Mouse (Mus musculus) lung, postnatal 4 days (tissue): ENCODE measurements at regions not wholly inside any gene's neighbourhood (a gene's known extent, or its start where the extent isn't known, plus 50 kb on each side); places are given as distances from the start of the nearest gene placed in this dataset.

ENCODE experiments used
- DNase-seq, 2 experiments: peaks; one replicate each; pipeline ENCODE4 v3.0.0; 2021

DNA sequence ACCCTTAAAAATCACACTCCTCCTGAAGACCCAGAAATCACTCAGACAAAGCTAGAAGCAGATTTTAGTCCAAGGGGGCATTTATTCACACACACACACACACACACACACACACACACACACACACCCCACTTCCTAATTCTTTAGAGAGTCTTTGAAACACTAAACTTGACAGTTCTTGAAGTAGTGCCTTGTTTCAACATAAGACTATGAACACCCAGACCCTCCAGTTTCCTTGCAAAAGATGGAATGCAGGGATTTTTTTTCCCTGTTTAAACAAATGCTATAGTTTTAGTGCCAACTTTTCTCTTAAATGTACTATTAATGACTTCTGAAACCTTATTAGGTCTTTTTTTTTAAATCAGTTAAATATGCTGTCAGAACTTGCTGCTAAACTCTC lies 279.2 kb upstream of the Fat1 start:
- DNase-seq: no peak

DNA sequence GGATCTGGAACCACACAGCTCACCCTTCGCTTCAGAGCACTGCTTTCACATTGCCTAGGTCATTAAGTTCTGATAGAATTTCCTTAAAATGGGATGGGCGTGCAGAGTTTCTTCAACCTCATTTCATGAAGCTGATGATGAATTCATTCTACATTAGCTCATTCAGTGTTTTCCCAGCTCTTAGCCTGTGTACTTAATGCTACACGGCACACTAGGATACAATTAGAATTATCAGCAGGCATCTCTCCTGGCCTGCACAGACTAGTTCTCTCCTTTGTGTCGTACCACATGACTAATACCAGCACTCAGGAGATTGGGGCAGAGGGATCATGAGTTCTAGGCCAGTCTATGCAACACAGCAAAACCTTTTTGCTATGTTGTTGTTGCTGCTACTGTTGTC lies 278.8 kb upstream of the Fat1 start:
- no peak for DNase-seq

DNA sequence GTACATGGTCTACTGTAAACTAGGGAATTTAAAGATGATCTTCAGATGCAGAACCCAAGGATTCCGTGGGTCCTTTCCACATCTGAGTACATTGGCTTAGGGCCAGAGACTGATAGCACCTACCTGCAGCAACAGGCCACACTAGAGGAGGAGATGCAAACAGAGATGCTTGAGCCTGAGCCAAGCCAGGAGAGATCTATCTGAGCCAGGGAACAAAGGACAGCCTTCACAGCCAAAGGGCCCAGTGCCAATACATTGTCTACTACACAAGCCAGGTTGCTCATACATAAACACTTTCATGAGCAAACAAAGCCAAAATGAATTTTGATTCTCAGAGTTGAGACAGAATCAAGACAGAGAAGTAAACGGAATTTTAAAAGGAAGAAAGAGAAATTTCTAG lies 273.6 kb upstream of the Fat1 start:
- no peak for DNase-seq

DNA sequence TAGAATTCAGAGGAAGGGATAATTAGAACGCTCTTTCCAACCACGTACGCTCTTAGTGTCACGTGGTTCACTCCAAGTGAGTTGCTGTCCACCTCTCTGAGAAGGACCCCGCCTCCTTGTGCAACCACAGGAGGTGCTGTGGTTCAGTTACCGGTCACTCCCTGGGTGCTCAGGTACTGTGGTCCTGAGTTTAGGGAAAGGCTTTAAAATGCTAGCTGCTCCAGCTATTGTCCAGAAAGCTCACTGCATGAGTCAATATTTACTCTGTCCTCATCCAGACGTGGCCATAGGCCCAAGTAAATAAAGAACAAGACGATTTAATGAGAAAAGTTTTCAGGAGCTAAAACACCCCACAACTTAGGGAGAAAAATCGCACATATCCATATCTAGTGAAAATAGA lies 248.1 kb upstream of the Fat1 start:
- peak in 1 of 2 experiments; percentile 13 for DNase-seq

DNA sequence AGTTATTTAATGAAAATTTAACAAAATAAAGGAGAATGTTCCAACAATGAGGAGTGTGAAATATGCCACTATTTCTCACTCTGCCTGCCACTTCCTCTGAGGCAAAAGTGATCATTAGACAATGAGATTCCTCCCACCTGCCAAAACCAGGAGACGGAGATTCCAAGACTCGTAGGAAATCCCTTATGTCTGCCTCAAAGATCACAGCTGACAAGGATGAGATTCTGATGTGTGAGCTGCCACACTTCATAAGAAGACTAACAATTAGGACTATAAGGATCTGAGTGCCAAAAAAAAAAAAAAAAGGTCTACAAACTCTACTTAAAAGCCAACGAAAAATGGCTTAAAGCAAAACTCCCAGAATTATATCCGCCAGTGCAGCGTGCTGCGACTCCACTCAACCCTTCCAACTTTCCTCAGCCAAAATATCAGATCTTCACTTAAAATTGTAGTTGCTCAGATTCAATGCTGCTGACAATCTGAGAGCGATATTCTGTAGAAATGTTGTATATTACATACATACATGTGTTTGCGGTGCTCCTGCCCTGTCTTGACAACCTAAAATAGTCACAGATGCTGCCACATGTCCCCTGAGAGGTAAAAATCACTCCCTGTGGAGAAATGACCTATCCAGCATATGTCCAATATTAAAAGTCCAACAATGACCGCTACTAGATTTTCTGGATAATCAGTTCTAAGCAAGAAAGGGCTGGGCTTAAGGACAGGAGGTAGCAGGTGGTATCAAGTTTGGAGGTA lies 245.2 kb upstream of the Fat1 start:
- DNase-seq: no peak

DNA sequence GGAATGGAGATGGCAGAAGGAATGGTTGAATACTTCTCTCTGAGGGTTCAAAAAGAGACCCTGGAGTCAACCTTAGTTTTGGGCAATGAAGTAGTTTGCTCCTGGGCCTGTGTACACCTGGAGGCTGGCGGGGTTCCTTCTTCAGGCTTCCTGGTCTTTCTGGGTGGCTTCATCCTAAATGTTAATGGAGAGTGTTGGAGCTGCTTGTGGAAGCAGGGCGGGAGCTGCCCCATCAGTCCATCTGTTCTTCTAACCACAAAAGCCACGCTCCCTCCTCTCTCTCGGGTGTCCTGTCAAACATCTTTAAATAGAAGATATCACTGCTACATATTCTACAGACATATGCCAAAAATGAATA lies 244.7 kb upstream of the Fat1 start:
- no peak for DNase-seq

DNA sequence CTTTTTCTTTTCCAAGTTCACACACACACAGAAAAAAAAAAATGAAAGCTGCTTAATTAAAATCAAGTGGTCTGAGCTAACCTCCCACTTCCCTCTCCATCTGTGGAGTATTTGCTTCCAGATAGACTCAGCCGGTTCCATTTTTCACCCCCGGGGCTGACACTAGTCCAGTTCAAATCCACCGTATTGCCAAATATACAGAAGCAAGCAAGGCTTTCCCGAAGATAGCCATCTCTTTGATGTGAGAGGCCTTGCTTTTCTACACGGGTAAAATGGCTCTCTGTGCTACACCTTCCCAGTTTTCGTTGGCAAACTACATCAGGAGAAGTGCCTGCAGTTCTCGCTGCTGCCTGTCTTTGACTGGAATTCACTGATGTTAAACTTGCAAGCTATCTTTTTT lies 244.1 kb upstream of the Fat1 start:
- DNase-seq: peak in 1 of 2 experiments; percentile 8

DNA sequence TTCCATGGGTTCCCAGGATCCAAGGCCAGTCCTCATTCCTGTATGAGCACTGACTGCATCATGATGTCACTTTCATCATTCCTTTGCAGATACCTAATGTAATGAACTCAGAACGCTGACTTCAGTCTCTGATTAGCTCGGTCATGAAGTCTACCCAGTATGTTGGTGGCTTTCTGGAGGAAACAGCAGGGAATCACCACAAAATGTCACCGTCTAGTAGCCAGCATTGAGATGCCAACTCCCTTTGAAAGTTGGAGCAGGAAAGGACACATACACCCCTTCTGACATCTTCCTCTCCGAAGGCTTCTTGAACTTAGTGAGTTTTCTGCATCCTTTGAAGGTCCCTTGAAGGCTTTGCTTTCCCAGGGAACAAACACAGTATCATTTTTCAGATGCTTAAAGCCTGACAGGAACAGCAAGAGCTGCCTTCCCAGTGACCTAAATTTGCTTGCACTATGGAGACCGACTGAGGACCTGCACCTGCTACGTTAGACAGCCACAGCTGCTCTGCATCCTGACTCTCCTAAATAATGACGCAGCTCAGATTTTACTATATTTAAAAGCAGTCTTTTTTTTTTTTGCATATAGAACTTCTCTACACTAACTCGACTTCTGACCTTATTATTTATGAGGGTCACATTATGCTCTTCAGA lies 243.1 kb upstream of the Fat1 start:
- DNase-seq: no peak

DNA sequence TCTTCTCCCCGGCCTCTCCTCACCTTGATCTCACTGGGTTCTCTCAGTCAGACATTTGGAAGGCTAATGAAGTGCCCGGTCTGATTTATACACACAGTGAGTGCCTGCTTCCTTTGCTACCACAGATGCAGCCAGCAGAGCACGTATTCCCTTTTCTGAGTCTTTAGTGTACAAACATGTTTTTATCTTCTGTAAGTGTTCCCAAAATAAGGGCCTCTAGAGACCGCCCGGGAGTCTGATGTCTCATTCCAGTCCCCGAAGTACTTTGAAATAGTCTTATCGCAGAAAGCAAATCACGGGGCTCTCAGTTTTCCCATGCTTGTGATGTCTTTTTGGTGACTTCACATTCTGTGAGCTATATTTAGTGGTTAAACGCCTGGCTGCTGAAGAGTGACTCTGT lies 240.4 kb upstream of the Fat1 start:
- DNase-seq: no peak

DNA sequence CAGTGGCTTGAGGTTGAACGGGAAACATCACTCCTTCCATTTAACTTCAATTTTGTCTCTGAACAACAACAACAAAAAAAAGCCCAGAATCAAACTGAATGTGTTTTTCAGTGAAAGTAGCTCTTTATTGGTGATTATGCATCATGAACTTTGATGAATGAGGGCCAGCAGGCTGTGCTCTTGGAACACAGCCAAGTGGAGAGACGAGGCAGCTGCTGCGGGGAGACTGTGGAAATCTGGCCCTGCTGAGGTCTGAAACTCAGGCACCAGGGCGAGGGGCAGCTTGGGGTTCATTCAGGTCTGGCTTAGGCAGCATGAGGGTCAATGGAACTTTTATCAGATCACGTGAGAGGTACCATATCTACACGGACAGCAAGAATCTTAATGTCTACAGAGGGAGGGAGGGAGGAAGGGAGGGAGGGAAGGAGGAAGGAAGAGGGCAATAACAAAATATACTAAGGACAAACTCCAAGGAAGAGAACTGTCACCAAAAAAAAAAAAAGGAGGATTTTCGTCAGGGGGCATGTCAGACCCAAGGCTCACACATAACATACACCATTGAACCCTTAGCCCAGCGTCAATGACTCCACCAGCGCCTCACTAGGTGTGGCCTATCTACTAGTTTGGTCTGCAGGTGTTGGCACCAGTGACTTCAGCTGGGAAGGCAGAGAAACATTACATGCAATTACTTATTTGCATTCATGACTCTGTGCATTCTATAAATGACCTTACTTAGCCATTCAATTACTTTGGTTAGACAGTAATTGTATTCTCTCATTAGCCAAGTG lies 239.0 kb upstream of the Fat1 start:
- peak; percentile 25 to 61 for DNase-seq

DNA sequence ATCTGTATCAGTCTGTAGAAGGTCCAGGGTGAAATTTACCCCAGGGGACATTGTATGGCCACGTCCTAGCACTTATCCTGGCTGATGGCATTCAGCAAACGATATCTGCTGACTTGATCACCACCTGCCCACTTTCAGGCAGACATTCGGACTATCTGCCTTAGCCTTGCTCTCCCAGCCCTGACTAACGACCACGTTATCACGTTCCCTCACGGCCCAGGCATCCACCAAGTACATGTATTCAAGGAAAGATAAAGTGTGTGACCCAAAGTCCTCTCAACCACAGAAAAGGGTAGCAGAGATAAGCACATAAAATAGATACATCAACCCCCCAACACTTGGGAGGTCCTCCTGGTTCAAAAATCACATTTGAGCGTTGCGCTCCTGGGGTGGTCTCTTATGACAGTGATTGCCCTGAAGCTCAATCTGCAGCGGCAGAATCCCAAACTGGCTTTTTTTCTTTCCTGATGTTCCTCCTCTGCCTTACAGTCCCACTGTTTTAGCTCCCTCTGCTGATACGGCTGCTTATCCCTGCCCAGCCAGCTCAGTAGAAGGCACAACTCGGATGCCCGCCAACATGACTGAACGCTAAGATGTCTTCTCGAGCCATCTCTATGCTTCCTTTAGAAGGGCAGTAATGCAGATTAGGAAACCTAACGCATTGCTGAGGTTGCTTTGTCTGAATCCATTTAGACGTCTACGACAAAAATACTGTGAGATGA lies 235.7 kb upstream of the Fat1 start:
- peak; percentile 17 to 45 for DNase-seq

DNA sequence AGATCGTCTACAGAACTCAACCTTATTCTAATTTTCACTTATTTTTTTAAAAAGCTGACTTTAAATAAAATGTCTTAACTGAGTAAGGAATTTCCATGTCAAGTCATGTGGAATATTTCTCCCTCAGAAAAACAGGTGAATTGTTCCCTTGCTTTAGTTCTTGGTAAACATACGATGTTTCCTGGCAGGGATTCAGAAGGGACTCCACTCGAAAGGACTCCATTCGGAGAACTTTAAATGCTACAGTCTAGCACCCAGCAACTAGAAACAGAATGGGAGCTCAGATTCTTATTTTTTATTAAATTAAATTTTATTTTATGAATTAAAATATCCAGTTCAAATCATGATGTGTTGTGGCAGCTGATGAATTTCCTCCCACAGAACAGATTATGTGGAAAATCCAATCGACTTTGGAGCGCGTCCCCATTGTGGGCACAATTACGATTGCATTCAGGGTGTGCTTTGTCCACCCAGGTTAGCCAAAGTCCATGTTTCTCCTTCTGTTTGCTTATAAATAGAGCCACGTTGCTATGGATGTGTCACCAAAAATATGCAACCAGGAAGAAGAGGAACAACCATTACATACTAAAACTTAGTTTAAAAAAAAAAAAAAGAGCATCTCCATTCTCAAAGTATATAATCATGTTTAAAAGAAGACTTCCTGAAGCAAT lies 230.5 kb upstream of the Fat1 start:
- no peak for DNase-seq

DNA sequence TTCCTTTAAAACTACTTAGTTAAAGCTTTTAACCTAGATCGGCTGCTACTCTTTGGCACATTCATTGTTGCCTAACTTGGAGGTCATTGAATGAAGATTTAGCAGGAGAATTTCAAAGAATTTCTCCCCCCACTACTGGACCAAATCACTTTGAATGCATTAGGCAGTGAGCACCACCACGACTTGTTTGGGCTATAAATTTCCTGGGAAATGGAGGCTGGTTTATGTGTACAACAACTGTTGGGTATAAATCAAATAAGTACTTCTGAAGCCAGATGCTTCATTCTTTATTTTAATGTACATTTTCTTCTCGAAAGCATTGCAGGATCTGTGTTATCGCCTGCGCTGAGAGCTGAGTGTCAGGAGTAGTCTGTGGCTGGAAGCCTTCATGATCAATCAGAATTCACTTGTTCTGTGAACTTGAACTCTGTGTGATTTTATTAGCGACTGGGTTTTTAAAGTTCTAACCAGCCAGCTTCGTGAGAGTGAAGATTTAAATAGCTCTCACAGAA lies 226.5 kb upstream of the Fat1 start:
- DNase-seq: no peak

DNA sequence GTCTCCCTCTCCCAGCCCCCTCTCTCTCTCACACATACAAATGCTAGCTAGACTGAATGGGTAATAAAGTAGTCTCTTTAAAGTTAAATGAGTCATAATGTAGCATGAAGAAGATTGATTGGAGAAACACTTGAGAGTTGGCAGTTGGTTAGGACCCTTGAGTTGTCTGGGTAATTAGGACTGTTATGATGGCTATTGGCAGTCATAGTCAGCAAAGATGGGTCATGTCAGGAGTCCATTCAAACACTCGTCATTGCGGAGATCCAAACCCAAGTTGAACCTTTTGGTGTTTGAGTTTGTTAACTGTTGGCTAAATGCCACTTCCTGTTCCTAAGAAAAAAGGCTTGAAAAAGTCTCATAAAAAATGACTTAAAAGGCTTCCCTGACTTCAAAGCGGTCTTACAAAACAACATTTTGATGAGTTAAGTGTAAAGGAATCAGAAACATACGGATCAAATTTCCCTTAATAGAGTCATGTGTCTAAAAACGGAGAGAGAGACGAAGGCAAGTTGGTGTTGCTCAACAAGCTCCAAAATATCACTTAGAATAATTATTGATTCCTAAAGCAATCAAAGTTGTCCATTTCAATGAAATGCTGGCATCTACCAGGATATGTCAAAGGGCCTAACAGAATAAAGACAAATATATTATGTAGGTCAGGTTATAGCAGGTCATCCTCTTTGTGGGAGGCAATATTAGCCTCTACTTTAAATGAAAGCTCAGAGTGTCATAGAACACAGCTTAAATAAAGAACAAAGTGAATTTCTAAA lies 225.9 kb upstream of the Fat1 start:
- DNase-seq: peak in 1 of 2 experiments; percentile 13

DNA sequence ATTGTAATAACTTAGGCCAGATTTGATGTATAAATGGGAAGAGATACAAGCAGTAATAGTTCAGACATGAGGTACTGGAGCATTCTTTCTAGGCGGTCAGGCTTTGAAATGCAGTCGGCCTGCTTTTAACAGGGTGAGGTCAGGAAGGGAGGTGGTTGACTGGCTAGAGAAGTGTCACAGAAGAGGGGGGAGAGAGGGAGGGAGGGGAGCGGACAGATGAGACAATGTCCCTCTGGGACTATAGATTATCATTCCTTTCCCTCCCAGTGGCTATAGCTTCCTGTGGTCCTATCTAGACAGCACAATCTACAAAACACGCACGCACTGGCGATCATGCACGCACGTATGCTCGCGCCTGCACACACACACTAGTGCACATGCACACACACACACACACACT lies 200.7 kb upstream of the Fat1 start:
- DNase-seq: no peak

DNA sequence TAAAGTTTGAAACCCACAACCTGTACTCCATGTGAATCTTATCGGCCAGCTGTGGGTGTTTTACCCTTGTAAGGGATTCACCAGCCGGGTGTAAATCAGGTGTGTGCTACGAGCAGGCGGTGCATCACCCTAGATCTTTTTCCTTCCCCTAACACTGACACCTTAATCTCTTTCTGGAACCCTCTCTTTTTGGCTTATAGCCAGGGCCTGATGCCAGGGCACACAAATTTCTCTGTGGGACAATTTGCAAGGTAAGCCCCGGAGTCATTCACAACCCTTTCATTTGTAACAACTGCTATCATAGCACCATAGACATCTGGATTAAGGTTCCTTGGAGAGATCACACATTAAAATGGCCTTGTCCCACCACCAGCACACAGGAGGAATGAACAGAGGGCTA lies 199.4 kb upstream of the Fat1 start:
- DNase-seq: no peak

DNA sequence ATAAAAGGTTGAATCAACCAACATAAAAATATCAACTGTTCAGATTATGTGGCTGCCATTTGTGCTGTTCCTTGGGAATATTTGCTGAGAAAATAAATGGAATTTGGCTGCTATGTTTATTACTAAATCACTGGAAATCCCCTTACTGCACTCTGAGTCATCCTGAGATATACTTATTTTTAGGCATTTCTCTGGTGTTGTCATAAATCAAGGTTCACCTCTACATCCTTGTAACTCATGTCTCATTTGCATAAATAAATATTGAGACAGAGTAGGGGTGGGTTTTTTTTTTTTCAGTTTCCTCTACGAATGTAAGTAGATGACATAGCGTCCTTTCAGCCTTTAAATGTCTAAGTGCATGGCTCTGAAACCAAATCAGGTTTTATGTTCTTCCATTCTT lies 191.9 kb upstream of the Fat1 start:
- DNase-seq: no peak

DNA sequence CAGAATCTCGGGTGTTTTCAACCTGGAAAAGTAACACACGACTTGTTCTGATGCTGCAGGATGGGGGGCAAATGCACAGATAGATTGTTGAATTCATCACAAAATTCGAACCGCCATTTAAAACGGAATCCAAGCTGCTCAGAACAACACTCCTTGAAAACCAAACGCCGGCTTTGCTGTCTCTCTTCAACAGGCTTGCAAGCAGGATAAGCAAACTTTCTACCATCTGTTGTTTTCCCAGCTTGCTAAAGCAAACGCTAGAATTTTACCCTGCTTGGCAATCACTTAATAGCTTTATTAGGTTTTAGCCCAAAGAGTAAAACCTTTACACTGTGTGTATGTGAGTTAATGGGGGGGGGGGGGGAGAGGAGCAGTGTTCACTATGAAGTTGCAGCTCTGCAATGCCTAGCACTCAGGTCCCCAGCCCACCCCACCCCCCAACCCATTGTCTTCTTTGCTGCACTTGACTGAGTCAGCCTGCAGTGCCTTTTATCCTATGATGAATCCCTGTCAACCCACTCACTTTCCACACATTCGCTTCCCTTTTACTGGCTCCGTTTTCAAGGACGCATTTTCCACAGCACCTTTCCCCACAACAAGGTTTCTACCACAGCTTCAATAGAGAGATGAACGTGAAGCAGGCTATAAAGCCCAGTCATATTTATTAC lies 190.1 kb upstream of the Fat1 start:
- no peak for DNase-seq

DNA sequence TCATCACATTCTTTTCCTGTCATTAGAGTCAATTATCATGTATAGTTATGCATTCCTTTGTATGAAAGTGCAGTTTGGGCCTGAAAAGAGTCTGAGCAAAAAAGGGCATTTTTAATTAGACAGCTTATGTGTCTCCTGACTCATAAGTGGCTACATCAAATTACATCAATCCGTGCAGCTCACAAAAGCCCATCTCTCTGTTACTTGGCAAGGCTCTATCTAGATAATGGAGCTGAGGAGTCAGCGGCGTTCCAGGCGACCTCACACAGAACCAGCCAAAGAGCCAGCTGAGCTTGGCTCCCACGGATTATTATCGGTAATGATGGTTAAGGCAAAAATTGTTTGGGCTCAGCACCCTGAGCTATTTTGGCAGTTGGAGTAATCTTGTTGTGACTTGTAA lies 176.5 kb upstream of the Fat1 start:
- DNase-seq: no peak

DNA sequence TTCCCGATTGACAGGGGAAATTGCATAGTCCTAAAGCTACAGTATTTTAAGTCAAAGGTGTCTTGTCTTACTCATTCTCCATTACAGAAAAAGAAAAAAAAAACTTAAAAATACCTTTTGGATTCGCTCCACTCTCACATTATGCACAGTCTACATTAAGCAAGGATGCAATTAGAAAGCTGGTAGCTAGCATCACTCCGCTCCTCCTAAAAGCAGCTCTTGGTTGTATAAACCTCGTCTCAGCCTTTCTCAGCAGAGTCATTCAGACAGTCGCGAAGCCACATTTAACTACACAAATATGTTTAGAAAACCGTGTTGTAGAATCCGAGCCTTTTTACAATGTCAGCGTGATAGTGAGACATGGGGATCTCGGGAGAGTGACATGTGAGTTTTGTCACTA lies 172.5 kb upstream of the Fat1 start:
- no peak for DNase-seq

DNA sequence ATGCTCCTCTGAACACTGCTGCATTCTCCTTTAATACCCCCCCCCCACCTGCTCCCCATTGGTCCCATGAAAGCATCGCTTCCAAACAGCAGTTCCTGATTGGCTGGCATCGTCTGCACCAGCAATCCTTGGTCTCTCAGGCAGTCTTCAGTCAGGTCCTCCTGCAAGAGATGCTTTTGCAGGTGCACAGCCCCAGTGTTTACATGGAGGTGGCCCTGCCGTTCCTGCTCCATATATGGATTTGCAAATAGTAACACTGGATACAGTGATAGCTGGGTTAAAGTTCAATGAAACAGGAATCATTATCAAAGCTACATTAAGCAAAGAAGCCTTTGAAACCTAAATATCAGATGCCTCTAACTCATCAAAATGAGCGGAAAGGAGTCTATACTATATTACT lies 170.1 kb upstream of the Fat1 start:
- no peak for DNase-seq
